Mouse (Mus musculus) C2C12 (cell line): ENCODE measurements around the gene Palb2. TPM values are rescaled to one million over a fixed set of nuclear protein-coding genes. Genes with fewer than 3 reads are reported as not detected.
"Not testable (repeated sequence)": the region's sequence is repeated elsewhere in the genome, so short reads cannot be mapped to it uniquely, and the experiment has no call there.

ENCODE experiments used
- H3K27me3 ChIP-seq: one replicate; pipeline ENCODE4 v1.6.1; 2011; ENCODE audit not compliant: control insufficient read depth, insufficient read depth, insufficient read length
- H3K36me3 ChIP-seq: one replicate; pipeline ENCODE4 v1.6.1; 2011; ENCODE audit not compliant: control insufficient read depth, insufficient read depth
- H3K4me3 ChIP-seq: one replicate; pipeline ENCODE4 v1.5.1; 2011; ENCODE audit warnings: mild to moderate bottlenecking, control low read depth; ENCODE audit not compliant: poor library complexity, insufficient read depth, severe bottlenecking
- H3K79me2 ChIP-seq: one replicate; pipeline ENCODE4 v1.6.1; 2011; ENCODE audit not compliant: control insufficient read depth, insufficient read depth
- H3K79me3 ChIP-seq: one replicate; pipeline ENCODE4 v1.6.1; 2011; ENCODE audit warnings: low read depth, control low read depth
- H3ac ChIP-seq: one replicate; pipeline ENCODE3; 2011; ENCODE audit warnings: low read depth; ENCODE audit not compliant: control insufficient read depth, insufficient read length
- CEBPB ChIP-seq: IDR thresholded peaks from one replicate; pipeline ENCODE4 v1.6.1; 2011; ENCODE audit warnings: low read depth, mild to moderate bottlenecking, control low read depth, moderate library complexity
- CTCF ChIP-seq: IDR thresholded peaks from one replicate; pipeline ENCODE4 v1.5.1; 2011; ENCODE audit not compliant: control insufficient read depth, insufficient read depth, insufficient read length
- FOSL1 ChIP-seq: IDR thresholded peaks from one replicate; pipeline ENCODE4 v1.8.0; 2011; ENCODE audit warnings: mild to moderate bottlenecking, low read length; ENCODE audit not compliant: poor library complexity, insufficient read depth, severe bottlenecking
- MAX ChIP-seq: IDR thresholded peaks from one replicate; pipeline ENCODE4 v1.6.1; 2011; ENCODE audit warnings: mild to moderate bottlenecking, control low read depth
- MYOD1 ChIP-seq: IDR thresholded peaks from one replicate; pipeline ENCODE4 v1.6.1; 2011; ENCODE audit warnings: low read depth; ENCODE audit not compliant: control insufficient read depth, insufficient read length
- MYOG ChIP-seq: IDR thresholded peaks from one replicate; pipeline ENCODE4 v1.6.1; 2011; ENCODE audit not compliant: control insufficient read depth, insufficient read length; ENCODE audit errors: extremely low read depth
- USF1 ChIP-seq: IDR thresholded peaks from one replicate; pipeline ENCODE4 v1.6.1; 2011; ENCODE audit warnings: low read depth, mild to moderate bottlenecking, control low read depth, moderate library complexity
- polyA plus RNA-seq: library from polyadenylated mRNA; unstranded; fragments of >200 nt; fragmentation: generic; extraction: Trizol; gene quantifications from one replicate; pipeline ENCODE4 v1.2.1, GENCODE M21; 2012; ENCODE audit warnings: missing spikeins

The Palb2 gene
- polyA plus RNA-seq, 1 experiment, result 2.8 TPM

GRCm38 (mm10) chr7:122125636-122126035 lies 7.1 kb downstream of the Palb2 start:
- Histone ChIP-seq H3K36me3 (peaks cover 58% of the 10 kb centered on the region), H3K4me3 (no peak overlapping the region), H3K27me3 (no peaks in the 10 kb centered on the region), H3K79me3 (peaks cover 3% of the 10 kb centered on the region), H3K79me2 (peaks cover 10% of the 10 kb centered on the region), H3ac (no peak overlapping the region)
- TF ChIP-seq CEBPB (no peak), MYOG (no peak), CTCF (no peak), FOSL1 (no peak), USF1 (no peak), MAX (no peak), MYOD1 (no peak)

GRCm38 (mm10) chr7:122123518-122123917 lies 9.3 kb downstream of the Palb2 start:
- Histone ChIP-seq H3K4me3 (no peak overlapping the region), H3K36me3 (peaks cover 48% of the 10 kb centered on the region), H3K79me3 (no peaks in the 10 kb centered on the region), H3K79me2 (no peaks in the 10 kb centered on the region), H3K27me3 (no peaks in the 10 kb centered on the region), H3ac (no peak overlapping the region)
- no peak for TF ChIP-seq MYOD1
- TF ChIP-seq MAX, result no peak
- no peak for TF ChIP-seq MYOG
- TF ChIP-seq USF1, result no peak
- TF ChIP-seq CTCF, result no peak
- no peak for TF ChIP-seq FOSL1
- no peak for TF ChIP-seq CEBPB

GRCm38 (mm10) chr7:122108206-122108605 lies 24.6 kb downstream of the Palb2 start:
- no peak overlapping the region for H3K4me3 ChIP-seq
- no peaks in the 10 kb centered on the region for H3K79me2 ChIP-seq
- peaks cover 26% of the 10 kb centered on the region for H3K36me3 ChIP-seq
- no peak overlapping the region for H3ac ChIP-seq
- H3K79me3 ChIP-seq, result no peaks in the 10 kb centered on the region
- TF ChIP-seq MYOD1 (no peak), USF1 (no peak), CEBPB (no peak), MAX (no peak), CTCF (no peak), MYOG (no peak), FOSL1 (no peak)
- H3K27me3 ChIP-seq, result no peaks in the 10 kb centered on the region

DNA sequence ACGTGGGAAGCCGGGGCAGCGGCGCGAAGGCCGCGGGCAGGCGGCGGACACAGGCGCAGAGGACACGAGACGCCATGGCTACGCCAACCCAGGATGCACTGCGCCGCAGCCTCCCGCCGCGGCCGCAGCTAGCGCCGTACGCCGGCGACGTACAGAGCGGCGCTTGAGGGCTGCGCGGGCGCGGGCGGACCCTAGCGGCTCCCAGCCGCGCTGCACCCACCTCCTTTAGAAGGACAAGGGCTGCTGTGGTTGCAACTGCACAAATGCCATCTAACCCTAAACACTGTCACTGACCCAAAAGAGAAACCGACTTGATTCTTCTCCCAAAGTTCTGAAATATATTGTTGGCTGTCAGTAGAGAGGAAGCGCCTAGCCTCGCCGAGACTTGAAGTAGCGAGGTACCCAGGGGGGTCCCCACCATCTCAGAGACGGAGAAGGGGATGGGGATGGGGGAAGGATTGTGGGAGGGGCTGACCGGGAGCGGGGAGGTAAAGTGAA lies 31.0 kb downstream of the Palb2 start, which contains the start of gene Ndufab1:
Ndufab1 (minus strand) TSS at position 140 of the 498 bp plus-strand sequence.
- Histone ChIP-seq H3K27me3 (no peaks in the 10 kb centered on the region), H3K79me3 (peaks cover 38% of the 10 kb centered on the region), H3K4me3 (peak within 1 kb of the TSS; percentile 68), H3ac (peak within 1 kb of the TSS; percentile 80), H3K79me2 (peaks cover 48% of the 10 kb centered on the region), H3K36me3 (peaks cover 21% of the 10 kb centered on the region)
- TF ChIP-seq MAX (no peak), CTCF (peak; percentile 95), CEBPB (no peak), FOSL1 (no peak)

GRCm38 (mm10) chr7:122101014-122101746 lies 31.6 kb downstream of the Palb2 start:
- peak overlapping the region; percentile 80 for H3ac ChIP-seq
- peaks cover 27% of the 10 kb centered on the region for H3K36me3 ChIP-seq
- H3K79me3 ChIP-seq, result peaks cover 38% of the 10 kb centered on the region
- not testable (repeated sequence) for H3K27me3 ChIP-seq
- peak overlapping the region; percentile 68 for H3K4me3 ChIP-seq
- peaks cover 48% of the 10 kb centered on the region for H3K79me2 ChIP-seq

GRCm38 (mm10) chr7:122099222-122099621 lies 33.6 kb downstream of the Palb2 start:
- TF ChIP-seq CTCF, result peak; percentile 33
- TF ChIP-seq CEBPB, result no peak
- Histone ChIP-seq H3K4me3 (no peak overlapping the region), H3K79me3 (peaks cover 43% of the 10 kb centered on the region), H3ac (no peak overlapping the region), H3K27me3 (no peaks in the 10 kb centered on the region), H3K79me2 (peaks cover 56% of the 10 kb centered on the region), H3K36me3 (peaks cover 45% of the 10 kb centered on the region)
